Mouse (Mus musculus): ENCODE results near the gene Fam163b. TPM values are rescaled to one million over a fixed set of nuclear protein-coding genes. Genes with fewer than 3 reads are reported as not detected.

Gene Fam163b
- polyA plus RNA-seq, 1 experiment = not detected

GRCm38 (mm10) chr2:27166074-27166473 is 23.8 kb upstream of the Fam163b start:
- H3K9me3 ChIP-seq (ENCODE audit: control insufficient read depth, low read length) = no peaks in the 10 kb centered on the region

GRCm38 (mm10) chr2:27164796-27165590 is 22.7 kb upstream of the Fam163b start, which contains the start of gene Dbh:
Dbh (plus strand) TSS chr2:27165233.
- H3K27me3 ChIP-seq (ENCODE audit: control insufficient read depth) = no peaks in the 10 kb centered on the region
- H3K36me3 ChIP-seq (ENCODE audit: control insufficient read depth) = no peaks in the 10 kb centered on the region
- H3K4me1 ChIP-seq (ENCODE audit: control insufficient read depth) = no peaks in the 10 kb centered on the region
- no peaks in the 10 kb centered on the region for H3K9me3 ChIP-seq (ENCODE audit: control insufficient read depth, low read length)
- TF ChIP-seq TAL1 (IDR thresholded peaks at IDR 0.05; ENCODE audit: low read length) = no peak
- no peak for TF ChIP-seq GATA1 (IDR thresholded peaks at IDR 0.05; ENCODE audit: low read length)
- no peak within 1 kb of the TSS for H3K4me3 ChIP-seq (replicated peaks)

More at GRCm38 (mm10) chr2:27166074-27166473, 23.8 kb upstream of the Fam163b start:
- no peak overlapping the region for H3K4me3 ChIP-seq (replicated peaks)
- no peaks in the 10 kb centered on the region for H3K27me3 ChIP-seq (ENCODE audit: control insufficient read depth)
- no peaks in the 10 kb centered on the region for H3K36me3 ChIP-seq (ENCODE audit: control insufficient read depth)
- TF ChIP-seq TAL1 (IDR thresholded peaks at IDR 0.05; ENCODE audit: low read length) = no peak
- no peaks in the 10 kb centered on the region for H3K4me1 ChIP-seq (ENCODE audit: control insufficient read depth)

- Histone ChIP-seq H3K4me1 (ENCODE audit: control insufficient read depth) (no peaks in the 10 kb centered on the region), H3K4me3 (replicated peaks) (no peak overlapping the region), H3K36me3 (ENCODE audit: control insufficient read depth) (no peaks in the 10 kb centered on the region), H3K27me3 (ENCODE audit: control insufficient read depth) (no peaks in the 10 kb centered on the region), H3K9me3 (ENCODE audit: control insufficient read depth, low read length) (no peaks in the 10 kb centered on the region)
- TF ChIP-seq GATA1 (IDR thresholded peaks at IDR 0.05; ENCODE audit: low read length) (no peak), TAL1 (IDR thresholded peaks at IDR 0.05; ENCODE audit: low read length) (no peak)
These were observed 21.6 kb upstream of the Fam163b start for GRCm38 (mm10) chr2:27163851-27164250.

GRCm38 (mm10) chr2:27162656-27163055 is 20.4 kb upstream of the Fam163b start:
- H3K27me3 ChIP-seq (ENCODE audit: control insufficient read depth) = no peaks in the 10 kb centered on the region

GRCm38 (mm10) chr2:27161526-27161925 is 19.2 kb upstream of the Fam163b start:
- Histone ChIP-seq H3K4me1 (ENCODE audit: control insufficient read depth) (no peaks in the 10 kb centered on the region), H3K27me3 (ENCODE audit: control insufficient read depth) (no peaks in the 10 kb centered on the region)
- TF ChIP-seq GATA1 (IDR thresholded peaks at IDR 0.05; ENCODE audit: low read length) = no peak
- no peak for TF ChIP-seq TAL1 (IDR thresholded peaks at IDR 0.05; ENCODE audit: low read length)

More at GRCm38 (mm10) chr2:27162656-27163055, 20.4 kb upstream of the Fam163b start:
- Histone ChIP-seq H3K36me3 (ENCODE audit: control insufficient read depth) (no peaks in the 10 kb centered on the region), H3K9me3 (ENCODE audit: control insufficient read depth, low read length) (no peaks in the 10 kb centered on the region), H3K4me3 (replicated peaks) (no peak overlapping the region), H3K4me1 (ENCODE audit: control insufficient read depth) (no peaks in the 10 kb centered on the region)
- TF ChIP-seq TAL1 (IDR thresholded peaks at IDR 0.05; ENCODE audit: low read length) = no peak
- no peak for TF ChIP-seq GATA1 (IDR thresholded peaks at IDR 0.05; ENCODE audit: low read length)

GRCm38 (mm10) chr2:27156596-27156995 is 14.3 kb upstream of the Fam163b start:
- H3K9me3 ChIP-seq (ENCODE audit: control insufficient read depth, low read length) = no peaks in the 10 kb centered on the region
- no peaks in the 10 kb centered on the region for H3K4me1 ChIP-seq (ENCODE audit: control insufficient read depth)
- TF ChIP-seq TAL1 (IDR thresholded peaks at IDR 0.05; ENCODE audit: low read length) (no peak), GATA1 (IDR thresholded peaks at IDR 0.05; ENCODE audit: low read length) (no peak)
- no peaks in the 10 kb centered on the region for H3K36me3 ChIP-seq (ENCODE audit: control insufficient read depth)
- no peaks in the 10 kb centered on the region for H3K27me3 ChIP-seq (ENCODE audit: control insufficient read depth)
- no peak overlapping the region for H3K4me3 ChIP-seq (replicated peaks)

More at GRCm38 (mm10) chr2:27161526-27161925, 19.2 kb upstream of the Fam163b start:
- H3K9me3 ChIP-seq (ENCODE audit: control insufficient read depth, low read length) = no peaks in the 10 kb centered on the region
- no peaks in the 10 kb centered on the region for H3K36me3 ChIP-seq (ENCODE audit: control insufficient read depth)
- H3K4me3 ChIP-seq (replicated peaks) = no peak overlapping the region

- Histone ChIP-seq H3K27me3 (ENCODE audit: control insufficient read depth) (no peaks in the 10 kb centered on the region), H3K36me3 (ENCODE audit: control insufficient read depth) (no peaks in the 10 kb centered on the region), H3K4me1 (ENCODE audit: control insufficient read depth) (no peaks in the 10 kb centered on the region), H3K9me3 (ENCODE audit: control insufficient read depth, low read length) (no peaks in the 10 kb centered on the region), H3K4me3 (replicated peaks) (no peak overlapping the region)
- TF ChIP-seq TAL1 (IDR thresholded peaks at IDR 0.05; ENCODE audit: low read length) (no peak), GATA1 (IDR thresholded peaks at IDR 0.05; ENCODE audit: low read length) (no peak)
These were observed 12.3 kb upstream of the Fam163b start for GRCm38 (mm10) chr2:27154466-27155185.

- H3K4me1 ChIP-seq (ENCODE audit: control insufficient read depth) = no peaks in the 10 kb centered on the region
- no peak overlapping the region for H3K4me3 ChIP-seq (replicated peaks)
- H3K27me3 ChIP-seq (ENCODE audit: control insufficient read depth) = no peaks in the 10 kb centered on the region
- no peaks in the 10 kb centered on the region; the same call in 1 of the 2 replicates for H3K9me3 ChIP-seq (ENCODE audit: control insufficient read depth, low read length)
- H3K36me3 ChIP-seq (ENCODE audit: control insufficient read depth) = no peaks in the 10 kb centered on the region
- TF ChIP-seq GATA1 (IDR thresholded peaks at IDR 0.05; ENCODE audit: low read length) (no peak), TAL1 (IDR thresholded peaks at IDR 0.05; ENCODE audit: low read length) (no peak)
These were observed 7.2 kb upstream of the Fam163b start for GRCm38 (mm10) chr2:27149457-27149856.

GRCm38 (mm10) chr2:27146840-27147239 is 4.5 kb upstream of the Fam163b start:
- Histone ChIP-seq H3K9me3 (ENCODE audit: control insufficient read depth, low read length) (no peaks in the 10 kb centered on the region; the same call in 1 of the 2 replicates), H3K36me3 (ENCODE audit: control insufficient read depth) (no peaks in the 10 kb centered on the region), H3K4me3 (replicated peaks) (no peak overlapping the region), H3K4me1 (ENCODE audit: control insufficient read depth) (no peaks in the 10 kb centered on the region), H3K27me3 (ENCODE audit: control insufficient read depth) (peaks cover 4% of the 10 kb centered on the region)
- TF ChIP-seq TAL1 (IDR thresholded peaks at IDR 0.05; ENCODE audit: low read length) = no peak
- TF ChIP-seq GATA1 (IDR thresholded peaks at IDR 0.05; ENCODE audit: low read length) = no peak
